Mouse (Mus musculus): ENCODE measurements around the gene Tmem136. TPM values are rescaled to one million over a fixed set of nuclear protein-coding genes. Genes with fewer than 3 reads are reported as not detected.

The Tmem136 gene
- polyA plus RNA-seq, 1 experiment from 2014 or later, result 1.6 TPM

GRCm38 (mm10) chr9:43093803-43094202, 22.6 kb downstream of the Tmem136 start:
- no peaks in the 10 kb centered on the region for H3K27me3 ChIP-seq (replicated peaks; ENCODE audit: control insufficient read depth, insufficient read depth, low read length)
- H3K36me3 ChIP-seq (ENCODE audit: control insufficient read depth, insufficient read depth), result no peaks in the 10 kb centered on the region
- WGBS, result 66% methylated on average over 3 of the region's 3 CpGs
- no peaks in the 10 kb centered on the region for H3K9me3 ChIP-seq (ENCODE audit: control insufficient read depth)
- no peak overlapping the region for H3K4me3 ChIP-seq (ENCODE audit: low read depth, low read length)
- H3K4me2 ChIP-seq (replicated peaks; ENCODE audit: low read depth), result no peak overlapping the region
- no peak overlapping the region for H3K27ac ChIP-seq (ENCODE audit: low read depth, low read length)
- no peak overlapping the region for H3K9ac ChIP-seq (ENCODE audit: low read depth, low read length)
- peaks cover 2% of the 10 kb centered on the region for H3K4me1 ChIP-seq (replicated peaks; ENCODE audit: control insufficient read depth, insufficient read depth, low read length)
- ATAC-seq, result no peak
- TF ChIP-seq CTCF (IDR thresholded peaks at IDR 0.05; ENCODE audit: low read depth), result no peak

- ATAC-seq, result no peak
- H3K4me3 ChIP-seq (ENCODE audit: low read depth, low read length), result no peak overlapping the region
- H3K4me1 ChIP-seq (replicated peaks; ENCODE audit: control insufficient read depth, insufficient read depth, low read length), result peaks cover 3% of the 10 kb centered on the region; the same call in 1 of the 2 replicates
- H3K36me3 ChIP-seq (ENCODE audit: control insufficient read depth, insufficient read depth), result no peaks in the 10 kb centered on the region
- no peak for TF ChIP-seq CTCF (IDR thresholded peaks at IDR 0.05; ENCODE audit: low read depth)
- no peaks in the 10 kb centered on the region for H3K9me3 ChIP-seq (ENCODE audit: control insufficient read depth)
- no peaks in the 10 kb centered on the region for H3K27me3 ChIP-seq (replicated peaks; ENCODE audit: control insufficient read depth, insufficient read depth, low read length)
- no peak overlapping the region for H3K4me2 ChIP-seq (replicated peaks; ENCODE audit: low read depth)
- 88% methylated on average over 1 of the region's 1 CpGs for WGBS
- no peak overlapping the region for H3K27ac ChIP-seq (ENCODE audit: low read depth, low read length)
- no peak overlapping the region for H3K9ac ChIP-seq (ENCODE audit: low read depth, low read length)
These were observed 30.6 kb downstream of the Tmem136 start for GRCm38 (mm10) chr9:43085686-43086285.

- no peak overlapping the region for H3K4me2 ChIP-seq (replicated peaks; ENCODE audit: low read depth)
- H3K36me3 ChIP-seq (ENCODE audit: control insufficient read depth, insufficient read depth), result no peaks in the 10 kb centered on the region
- peaks cover 3% of the 10 kb centered on the region; the same call in 1 of the 2 replicates for H3K4me1 ChIP-seq (replicated peaks; ENCODE audit: control insufficient read depth, insufficient read depth, low read length)
- H3K4me3 ChIP-seq (ENCODE audit: low read depth, low read length), result no peak overlapping the region
- no peaks in the 10 kb centered on the region for H3K27me3 ChIP-seq (replicated peaks; ENCODE audit: control insufficient read depth, insufficient read depth, low read length)
- H3K9ac ChIP-seq (ENCODE audit: low read depth, low read length), result no peak overlapping the region
- no peak for TF ChIP-seq CTCF (IDR thresholded peaks at IDR 0.05; ENCODE audit: low read depth)
- 63% methylated on average over 7 of the region's 7 CpGs for WGBS
- no peak overlapping the region for H3K27ac ChIP-seq (ENCODE audit: low read depth, low read length)
- no peak for ATAC-seq
- H3K9me3 ChIP-seq (ENCODE audit: control insufficient read depth), result no peaks in the 10 kb centered on the region
These were observed 31.6 kb downstream of the Tmem136 start for GRCm38 (mm10) chr9:43084496-43085362.

GRCm38 (mm10) chr9:43083441-43084055, 32.8 kb downstream of the Tmem136 start:
- Histone ChIP-seq H3K4me1 (replicated peaks; ENCODE audit: control insufficient read depth, insufficient read depth, low read length) (peaks cover 3% of the 10 kb centered on the region; the same call in 1 of the 2 replicates), H3K4me3 (ENCODE audit: low read depth, low read length) (no peak overlapping the region), H3K36me3 (ENCODE audit: control insufficient read depth, insufficient read depth) (no peaks in the 10 kb centered on the region), H3K4me2 (replicated peaks; ENCODE audit: low read depth) (no peak overlapping the region), H3K9me3 (ENCODE audit: control insufficient read depth) (no peaks in the 10 kb centered on the region), H3K27ac (ENCODE audit: low read depth, low read length) (no peak overlapping the region), H3K27me3 (replicated peaks; ENCODE audit: control insufficient read depth, insufficient read depth, low read length) (no peaks in the 10 kb centered on the region), H3K9ac (ENCODE audit: low read depth, low read length) (no peak overlapping the region)
- whole genome bisulfite sequencing, result 67% methylated on average over 7 of the region's 7 CpGs
- TF ChIP-seq CTCF (IDR thresholded peaks at IDR 0.05; ENCODE audit: low read depth), result no peak
- ATAC-seq, result no peak

GRCm38 (mm10) chr9:43078711-43079110, 37.7 kb downstream of the Tmem136 start:
- H3K27ac ChIP-seq (ENCODE audit: low read depth, low read length), result no peak overlapping the region
- no peak overlapping the region for H3K4me3 ChIP-seq (ENCODE audit: low read depth, low read length)
- no peaks in the 10 kb centered on the region for H3K27me3 ChIP-seq (replicated peaks; ENCODE audit: control insufficient read depth, insufficient read depth, low read length)
- ATAC-seq, result no peak
- H3K4me2 ChIP-seq (replicated peaks; ENCODE audit: low read depth), result no peak overlapping the region
- H3K9me3 ChIP-seq (ENCODE audit: control insufficient read depth), result no peaks in the 10 kb centered on the region
- 90% methylated on average over 3 of the region's 3 CpGs for WGBS
- no peaks in the 10 kb centered on the region for H3K36me3 ChIP-seq (ENCODE audit: control insufficient read depth, insufficient read depth)
- no peak for TF ChIP-seq CTCF (IDR thresholded peaks at IDR 0.05; ENCODE audit: low read depth)
- no peaks in the 10 kb centered on the region for H3K4me1 ChIP-seq (replicated peaks; ENCODE audit: control insufficient read depth, insufficient read depth, low read length)
- H3K9ac ChIP-seq (ENCODE audit: low read depth, low read length), result no peak overlapping the region

GRCm38 (mm10) chr9:43076163-43076562, 40.2 kb downstream of the Tmem136 start:
- whole genome bisulfite sequencing, result 65% methylated on average over 7 of the region's 7 CpGs
- Histone ChIP-seq H3K4me1 (replicated peaks; ENCODE audit: control insufficient read depth, insufficient read depth, low read length) (no peaks in the 10 kb centered on the region), H3K4me2 (replicated peaks; ENCODE audit: low read depth) (no peak overlapping the region), H3K9ac (ENCODE audit: low read depth, low read length) (no peak overlapping the region), H3K9me3 (ENCODE audit: control insufficient read depth) (no peaks in the 10 kb centered on the region), H3K4me3 (ENCODE audit: low read depth, low read length) (no peak overlapping the region), H3K36me3 (ENCODE audit: control insufficient read depth, insufficient read depth) (no peaks in the 10 kb centered on the region), H3K27me3 (replicated peaks; ENCODE audit: control insufficient read depth, insufficient read depth, low read length) (no peaks in the 10 kb centered on the region), H3K27ac (ENCODE audit: low read depth, low read length) (no peak overlapping the region)
- no peak for TF ChIP-seq CTCF (IDR thresholded peaks at IDR 0.05; ENCODE audit: low read depth)
- no peak for ATAC-seq
